Mouse (Mus musculus): Measurements from ENCODE around the gene Ccdc71. TPM values are rescaled to one million over a fixed set of nuclear protein-coding genes. Genes with fewer than 3 reads are reported as not detected.
A peak's percentile ranks its signal among the peaks of the same experiment; 100 is the strongest.

Gene Ccdc71
- polyA plus RNA-seq, 1 experiment, result 20.1 TPM

- 80% methylated on average over 10 of the region's 10 CpGs for WGBS
- Histone ChIP-seq H3K36me3 (ENCODE audit: control insufficient read depth, insufficient read depth, low read length) (peaks cover 69% of the 10 kb centered on the region), H3K4me1 (ENCODE audit: control insufficient read depth, insufficient read depth, insufficient read length, low read length) (peaks cover 11% of the 10 kb centered on the region), H3K4me3 (ENCODE audit: low read depth, low read length) (no peak overlapping the region), H3K27me3 (ENCODE audit: control insufficient read depth, insufficient read depth, low read length) (no peaks in the 10 kb centered on the region), H3K27ac (ENCODE audit: insufficient read depth, low read depth, low read length) (no peak overlapping the region)
- TF ChIP-seq CTCF (IDR thresholded peaks at IDR 0.05; ENCODE audit: extremely low read depth, insufficient read length, insufficient replicate concordance, low read depth, low read length), result no peak
- no peak for TF ChIP-seq POLR2A (IDR thresholded peaks at IDR 0.05; ENCODE audit: low read depth, low read length)
Observed at GRCm38 (mm10) chr9:108494905-108495304, 34.6 kb downstream of the Ccdc71 start.

GRCm38 (mm10) chr9:108499231-108499630, 38.9 kb downstream of the Ccdc71 start:
- H3K4me1 ChIP-seq (ENCODE audit: control insufficient read depth, insufficient read depth, insufficient read length, low read length), result 0 out of 2 replicates have a peak, but pooled peaks cover 2% of the 10 kb centered on the region
- WGBS, result 89% methylated on average over 7 of the region's 7 CpGs
- H3K27ac ChIP-seq (ENCODE audit: insufficient read depth, low read depth, low read length), result no peak overlapping the region
- no peak overlapping the region for H3K4me3 ChIP-seq (ENCODE audit: low read depth, low read length)
- no peak for TF ChIP-seq POLR2A (IDR thresholded peaks at IDR 0.05; ENCODE audit: low read depth, low read length)
- no peak for TF ChIP-seq CTCF (IDR thresholded peaks at IDR 0.05; ENCODE audit: extremely low read depth, insufficient read length, insufficient replicate concordance, low read depth, low read length)
- peaks cover 75% of the 10 kb centered on the region for H3K36me3 ChIP-seq (ENCODE audit: control insufficient read depth, insufficient read depth, low read length)
- H3K27me3 ChIP-seq (ENCODE audit: control insufficient read depth, insufficient read depth, low read length), result no peaks in the 10 kb centered on the region

GRCm38 (mm10) chr9:108499943-108500342, 39.6 kb downstream of the Ccdc71 start:
- H3K36me3 ChIP-seq (ENCODE audit: control insufficient read depth, insufficient read depth, low read length), result peaks cover 68% of the 10 kb centered on the region
- no peak overlapping the region for H3K4me3 ChIP-seq (ENCODE audit: low read depth, low read length)
- TF ChIP-seq POLR2A (IDR thresholded peaks at IDR 0.05; ENCODE audit: low read depth, low read length), result no peak
- no peak for TF ChIP-seq CTCF (IDR thresholded peaks at IDR 0.05; ENCODE audit: extremely low read depth, insufficient read length, insufficient replicate concordance, low read depth, low read length)
- H3K27me3 ChIP-seq (ENCODE audit: control insufficient read depth, insufficient read depth, low read length), result no peaks in the 10 kb centered on the region
- WGBS, result 93% methylated on average over 15 of the region's 15 CpGs
- 0 out of 2 replicates have a peak, but pooled peaks cover 2% of the 10 kb centered on the region for H3K4me1 ChIP-seq (ENCODE audit: control insufficient read depth, insufficient read depth, insufficient read length, low read length)
- no peak overlapping the region for H3K27ac ChIP-seq (ENCODE audit: insufficient read depth, low read depth, low read length)

GRCm38 (mm10) chr9:108506901-108507300, 46.6 kb downstream of the Ccdc71 start:
- 79% methylated on average over 7 of the region's 7 CpGs for WGBS

GRCm38 (mm10) chr9:108507619-108508434, 47.5 kb downstream of the Ccdc71 start, which contains the start of gene Qars:
Qars (plus strand) TSS chr9:108507706.
- under 1% methylated on average over 37 of the region's 37 CpGs for WGBS
- TF ChIP-seq POLR2A (IDR thresholded peaks at IDR 0.05; ENCODE audit: low read depth, low read length), result peak; percentile 59
- no peak for TF ChIP-seq CTCF (IDR thresholded peaks at IDR 0.05; ENCODE audit: extremely low read depth, insufficient read length, insufficient replicate concordance, low read depth, low read length)
- H3K27me3 ChIP-seq (ENCODE audit: control insufficient read depth, insufficient read depth, low read length), result no peaks in the 10 kb centered on the region
- peaks cover 10% of the 10 kb centered on the region; the same call in 1 of the 2 replicates for H3K4me1 ChIP-seq (ENCODE audit: control insufficient read depth, insufficient read depth, insufficient read length, low read length)
- peak within 1 kb of the TSS; percentile 77 for H3K27ac ChIP-seq (ENCODE audit: insufficient read depth, low read depth, low read length)
- H3K4me3 ChIP-seq (ENCODE audit: low read depth, low read length), result peak within 1 kb of the TSS; percentile 71
- H3K36me3 ChIP-seq (ENCODE audit: control insufficient read depth, insufficient read depth, low read length), result peaks cover 21% of the 10 kb centered on the region

More at GRCm38 (mm10) chr9:108506901-108507300, 46.6 kb downstream of the Ccdc71 start:
- Histone ChIP-seq H3K4me3 (ENCODE audit: low read depth, low read length) (no peak overlapping the region), H3K27ac (ENCODE audit: insufficient read depth, low read depth, low read length) (peak overlapping the region; percentile 67; the same call in 1 of the 2 replicates), H3K27me3 (ENCODE audit: control insufficient read depth, insufficient read depth, low read length) (no peaks in the 10 kb centered on the region), H3K4me1 (ENCODE audit: control insufficient read depth, insufficient read depth, insufficient read length, low read length) (peaks cover 5% of the 10 kb centered on the region; the same call in 1 of the 2 replicates), H3K36me3 (ENCODE audit: control insufficient read depth, insufficient read depth, low read length) (peaks cover 18% of the 10 kb centered on the region)
- TF ChIP-seq POLR2A (IDR thresholded peaks at IDR 0.05; ENCODE audit: low read depth, low read length), result no peak
- no peak for TF ChIP-seq CTCF (IDR thresholded peaks at IDR 0.05; ENCODE audit: extremely low read depth, insufficient read length, insufficient replicate concordance, low read depth, low read length)

GRCm38 (mm10) chr9:108508776-108509175, 48.4 kb downstream of the Ccdc71 start:
- Histone ChIP-seq H3K36me3 (ENCODE audit: control insufficient read depth, insufficient read depth, low read length) (peaks cover 30% of the 10 kb centered on the region), H3K4me3 (ENCODE audit: low read depth, low read length) (peak overlapping the region; percentile 71), H3K27ac (ENCODE audit: insufficient read depth, low read depth, low read length) (no peak overlapping the region), H3K27me3 (ENCODE audit: control insufficient read depth, insufficient read depth, low read length) (no peaks in the 10 kb centered on the region), H3K4me1 (ENCODE audit: control insufficient read depth, insufficient read depth, insufficient read length, low read length) (peaks cover 13% of the 10 kb centered on the region; the same call in 1 of the 2 replicates)
- 79% methylated on average over 7 of the region's 7 CpGs for whole genome bisulfite sequencing
- TF ChIP-seq POLR2A (IDR thresholded peaks at IDR 0.05; ENCODE audit: low read depth, low read length), result no peak
- TF ChIP-seq CTCF (IDR thresholded peaks at IDR 0.05; ENCODE audit: extremely low read depth, insufficient read length, insufficient replicate concordance, low read depth, low read length), result no peak

Other genes starting within 250 kb of the Ccdc71 start
- 31.2 and 52.1 TPM in 2 replicates for gene Dag1, start 196.6 kb upstream of the Ccdc71 start, polyA plus RNA-seq (2012; rRNA removed)
- gene Nicn1, start 170.1 kb upstream of the Ccdc71 start, polyA plus RNA-seq (2012; rRNA removed), result 2.9 and 3.9 TPM in 2 replicates
- 1.4 and 1.9 TPM in 2 replicates for gene Amt, start 163.7 kb upstream of the Ccdc71 start, polyA plus RNA-seq (2012; rRNA removed)
- 30.5 and 70.2 TPM in 2 replicates for gene Rhoa, start 154.4 kb upstream of the Ccdc71 start, polyA plus RNA-seq (2012; rRNA removed)
- 19.0 and 36.7 TPM in 2 replicates for gene Tcta, start 154.4 kb upstream of the Ccdc71 start, polyA plus RNA-seq (2012; rRNA removed)
- 1,021 and 1,249 TPM in 2 replicates for gene Gpx1, start 121.6 kb upstream of the Ccdc71 start, polyA plus RNA-seq (2012; rRNA removed)
- 26.6 and 66.3 TPM in 2 replicates for gene Usp4, start 112.7 kb upstream of the Ccdc71 start, polyA plus RNA-seq (2012; rRNA removed)
- 0.23 TPM in 1 of 2 replicates, not detected in the other for gene 1700102P08Rik, start 67.7 kb upstream of the Ccdc71 start, polyA plus RNA-seq (2012; rRNA removed)
- gene Ccdc36, start 32.0 kb upstream of the Ccdc71 start, polyA plus RNA-seq (2012; rRNA removed), result not detected in 2 replicates
- not detected in 2 replicates for gene BC048562, start 24.0 kb upstream of the Ccdc71 start, polyA plus RNA-seq (2012; rRNA removed)
- gene Klhdc8b, start 1.1 kb downstream of the Ccdc71 start, polyA plus RNA-seq (2012; rRNA removed), result 13.4 and 19.7 TPM in 2 replicates
- 22.3 and 23.3 TPM in 2 replicates for gene Lamb2, start 19.2 kb downstream of the Ccdc71 start, polyA plus RNA-seq (2012; rRNA removed)
- gene Usp19, start 30.1 kb downstream of the Ccdc71 start, polyA plus RNA-seq (2012; rRNA removed), result 48.5 and 84.5 TPM in 2 replicates
- 110 and 340 TPM in 2 replicates for gene Qars, start 47.2 kb downstream of the Ccdc71 start, polyA plus RNA-seq (2012; rRNA removed)
- gene Qrich1, start 56.3 kb downstream of the Ccdc71 start, polyA plus RNA-seq (2012; rRNA removed), result 38.4 and 76.2 TPM in 2 replicates
- 23.2 and 52.9 TPM in 2 replicates for gene Impdh2, start 99.8 kb downstream of the Ccdc71 start, polyA plus RNA-seq (2012; rRNA removed)
- 19.8 and 26.2 TPM in 2 replicates for gene Ndufaf3, start 106.9 kb downstream of the Ccdc71 start, polyA plus RNA-seq (2012; rRNA removed)
- 86.7 and 118 TPM in 2 replicates for gene Dalrd3, start 109.4 kb downstream of the Ccdc71 start, polyA plus RNA-seq (2012; rRNA removed)
- gene Wdr6, start 118.2 kb downstream of the Ccdc71 start, polyA plus RNA-seq (2012; rRNA removed), result 10.7 and 15.9 TPM in 2 replicates
- 3.8 and 4.8 TPM in 2 replicates for gene P4htm, start 137.1 kb downstream of the Ccdc71 start, polyA plus RNA-seq (2012; rRNA removed)
- gene Arih2, start 188.9 kb downstream of the Ccdc71 start, polyA plus RNA-seq (2012; rRNA removed), result 13.1 and 22.4 TPM in 2 replicates
- gene Slc25a20, start 201.6 kb downstream of the Ccdc71 start, polyA plus RNA-seq (2012; rRNA removed), result 19.7 and 26.0 TPM in 2 replicates
- 17.6 and 31.5 TPM in 2 replicates for gene Prkar2a, start 228.8 kb downstream of the Ccdc71 start, polyA plus RNA-seq (2012; rRNA removed)

Data from small intestine, adult 2 months (tissue).